Mouse (Mus musculus): ENCODE measurements around the gene Klk1b11. TPM values are rescaled to one million over a fixed set of nuclear protein-coding genes. Genes with fewer than 3 reads are reported as not detected.
"Not testable (repeated sequence)": the region's sequence is repeated elsewhere in the genome, so short reads cannot be mapped to it uniquely, and the experiment has no call there.

The Klk1b11 gene
- 0.25 and 0.66 TPM in 2 replicates for polyA plus RNA-seq (2012; rRNA removed)

DNA sequence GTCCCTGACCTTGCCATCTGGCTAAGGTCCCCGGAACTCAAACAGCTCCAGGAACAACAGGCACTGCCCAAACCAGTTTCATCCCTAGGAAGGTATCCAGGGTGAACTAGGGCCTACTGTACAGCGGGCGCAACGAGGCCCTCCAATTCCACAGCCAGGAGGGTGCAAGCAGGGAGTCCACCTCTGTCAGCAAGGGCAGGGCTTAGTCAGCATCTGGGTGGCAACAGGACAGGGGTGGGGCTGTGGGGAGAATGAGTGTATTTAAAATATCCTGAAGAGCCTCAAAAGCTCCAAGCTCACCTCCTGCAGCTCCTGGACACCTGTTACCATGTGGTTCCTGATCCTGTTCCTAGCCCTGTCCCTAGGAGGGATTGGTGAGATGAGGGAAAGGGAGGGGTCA, at the start of gene Klk1b11:
Klk1b11 (plus strand) TSS at position 301 of the 400 bp plus-strand sequence.
- DNase-seq (ENCODE audit: low read depth): not testable (repeated sequence)

DNA sequence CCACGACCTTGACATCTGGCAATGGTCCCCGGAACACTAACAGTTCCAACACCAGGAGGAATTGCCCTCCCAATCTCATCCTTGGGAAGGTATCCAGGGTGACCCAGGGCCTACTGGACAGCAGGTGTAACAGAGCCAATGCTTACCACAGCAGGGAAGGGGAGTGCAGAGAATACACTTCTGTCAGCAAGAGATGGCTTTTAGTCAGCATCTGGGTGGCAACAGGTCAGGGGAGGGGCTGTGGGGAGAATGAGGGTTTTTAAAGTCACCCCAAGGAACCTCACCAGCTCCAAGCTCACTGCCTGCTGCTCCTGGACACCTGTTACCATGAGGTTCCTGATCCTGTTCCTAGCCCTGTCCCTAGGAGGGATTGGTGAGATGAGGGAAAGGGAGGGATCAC, 45.3 kb upstream of the Klk1b11 start, which contains the start of gene Klk1b8:
Klk1b8 (plus strand) TSS at position 301 of the 400 bp plus-strand sequence.
- no peak for DNase-seq (ENCODE audit: low read depth)

DNA sequence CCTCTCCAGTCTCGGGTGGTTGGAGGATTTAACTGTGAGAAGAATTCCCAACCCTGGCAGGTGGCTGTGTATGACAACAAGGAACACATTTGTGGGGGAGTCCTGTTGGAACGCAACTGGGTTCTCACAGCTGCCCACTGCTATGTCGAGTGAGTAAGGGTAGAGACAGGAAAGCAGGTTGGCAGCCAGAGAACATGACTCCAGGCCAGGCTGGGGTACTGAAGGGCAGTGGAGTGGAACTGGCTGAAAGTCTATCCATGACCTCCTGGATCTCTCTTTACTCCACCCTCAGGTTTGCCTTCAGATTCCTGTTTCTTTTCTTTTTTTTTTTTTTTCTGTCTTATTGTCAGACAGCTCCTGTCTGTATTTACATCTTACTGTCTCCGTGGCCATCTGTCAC, 43.0 kb upstream of the Klk1b11 start:
- no peak for DNase-seq (ENCODE audit: low read depth)

DNA sequence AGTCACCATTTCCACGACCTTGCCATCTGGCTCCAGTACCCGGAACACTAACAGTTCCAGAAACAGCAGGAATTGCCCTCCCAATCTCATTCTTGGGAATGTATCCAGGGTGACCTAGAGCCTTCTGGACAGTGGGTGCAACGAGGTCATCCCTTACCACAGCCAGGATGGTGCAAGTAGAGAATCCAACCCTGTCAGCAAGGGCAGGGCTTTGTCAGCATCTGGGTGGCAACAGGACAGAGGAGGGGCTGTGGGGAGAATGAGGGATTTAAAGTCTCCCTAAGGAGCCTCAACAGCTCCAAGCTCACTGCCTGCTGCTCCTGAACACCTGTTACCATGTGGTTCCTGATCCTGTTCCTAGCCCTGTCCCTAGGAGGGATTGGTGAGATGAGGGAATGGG, 29.2 kb upstream of the Klk1b11 start, which contains the start of gene Klk1b1:
Klk1b1 (plus strand) TSS at position 301 of the 400 bp plus-strand sequence.
- DNase-seq (ENCODE audit: low read depth): no peak

DNA sequence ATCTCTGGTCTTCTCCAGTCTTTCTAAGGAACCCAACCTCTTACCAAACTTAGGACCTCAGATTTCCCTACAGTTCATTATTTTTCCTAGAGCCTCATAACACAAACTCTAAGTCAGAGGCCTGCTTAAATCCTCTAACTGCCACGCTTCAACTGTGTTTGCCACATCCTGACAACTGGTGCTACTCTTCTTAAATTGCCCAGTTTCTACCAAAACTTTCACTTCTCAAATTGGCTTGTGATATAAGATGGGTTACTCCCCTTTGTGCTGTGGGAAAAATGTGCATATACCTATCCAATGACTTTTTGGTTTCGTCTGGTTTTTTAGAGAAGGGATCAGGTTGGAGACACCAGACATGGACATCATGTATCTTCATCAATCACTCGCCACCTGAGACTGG, 28.6 kb upstream of the Klk1b11 start:
- DNase-seq (ENCODE audit: low read depth): no peak

DNA sequence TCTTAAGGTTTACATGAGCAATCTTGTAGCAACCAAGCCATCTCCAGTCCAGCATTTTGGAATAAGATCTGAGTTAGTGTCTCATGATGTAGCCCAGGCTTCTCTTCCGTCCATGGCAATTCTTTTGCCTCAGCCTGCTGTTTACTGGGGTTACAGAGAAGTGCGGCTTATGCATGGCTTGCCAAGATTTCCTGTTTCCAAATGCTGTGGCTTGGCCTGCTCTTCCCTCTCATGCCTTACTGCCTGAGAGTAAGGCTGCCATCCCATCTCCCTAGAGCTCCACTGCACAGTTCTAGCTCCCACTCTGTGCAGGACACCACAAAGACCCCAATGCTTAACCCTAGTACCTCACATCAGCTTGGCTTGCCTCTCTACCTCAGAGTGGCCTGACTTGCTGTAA, 28.1 kb upstream of the Klk1b11 start:
- DNase-seq (ENCODE audit: low read depth): no peak

DNA sequence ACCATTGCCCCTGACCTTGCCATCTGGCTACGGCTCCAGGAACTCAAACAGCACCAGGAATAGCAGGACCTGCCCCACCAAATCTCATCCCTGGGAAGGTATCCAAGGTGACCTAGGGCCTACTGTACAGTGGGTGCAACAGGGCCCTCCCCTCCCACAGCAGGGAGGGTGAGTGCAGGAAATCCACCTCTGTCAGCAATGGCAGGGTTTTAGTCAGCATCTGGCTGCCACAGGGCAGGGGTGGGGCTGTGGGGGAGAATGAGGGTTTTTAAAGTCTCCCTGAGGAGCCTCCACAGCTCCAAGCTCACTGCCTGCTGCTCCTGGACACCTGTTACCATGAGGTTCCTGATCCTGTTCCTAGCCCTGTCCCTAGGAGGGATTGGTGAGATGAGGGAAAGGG, 19.9 kb upstream of the Klk1b11 start, which contains the start of gene Klk1b9:
Klk1b9 (plus strand) TSS at position 301 of the 400 bp plus-strand sequence.
- DNase-seq (ENCODE audit: low read depth): not testable (repeated sequence)

DNA sequence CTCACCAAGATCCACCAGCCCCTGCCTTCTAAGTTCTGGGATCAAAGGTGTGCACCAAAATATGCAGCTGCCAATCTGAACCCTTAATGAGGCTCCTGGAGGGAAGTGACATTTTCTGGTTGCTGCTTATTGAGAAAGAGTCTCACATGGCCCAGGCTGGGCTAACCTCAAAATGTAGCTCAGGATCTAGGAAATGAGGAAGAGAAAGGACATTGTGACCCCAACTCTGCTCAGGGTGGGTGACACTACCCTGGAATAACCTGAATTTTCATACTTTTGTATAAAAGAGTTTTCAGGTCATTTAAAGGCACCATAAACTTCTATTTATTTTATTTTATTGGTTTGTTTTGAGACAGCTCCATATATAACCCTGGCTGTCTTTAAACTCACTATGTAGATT, 10.0 kb upstream of the Klk1b11 start:
- no peak for DNase-seq (ENCODE audit: low read depth)

DNA sequence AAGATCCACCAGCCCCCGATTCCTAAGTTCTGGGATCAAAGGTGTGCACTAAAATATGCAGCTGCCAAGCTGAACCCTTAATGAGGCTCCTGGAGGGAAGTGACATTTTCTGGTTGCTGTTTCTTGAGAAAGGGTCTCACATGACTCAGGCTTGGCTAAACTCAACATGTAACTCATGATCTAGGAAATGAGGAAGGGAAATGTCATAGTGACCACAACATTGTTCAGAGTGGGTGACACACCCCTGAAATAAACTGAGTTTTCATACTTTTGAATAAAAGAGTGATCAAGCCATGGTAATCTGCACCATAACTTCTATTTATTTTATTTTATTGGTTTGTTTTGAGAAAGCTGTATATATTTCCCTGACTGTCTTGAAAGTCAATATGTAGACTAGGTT, 856 bp upstream of the Klk1b11 start:
- not testable (repeated sequence) for DNase-seq (ENCODE audit: low read depth)

DNA sequence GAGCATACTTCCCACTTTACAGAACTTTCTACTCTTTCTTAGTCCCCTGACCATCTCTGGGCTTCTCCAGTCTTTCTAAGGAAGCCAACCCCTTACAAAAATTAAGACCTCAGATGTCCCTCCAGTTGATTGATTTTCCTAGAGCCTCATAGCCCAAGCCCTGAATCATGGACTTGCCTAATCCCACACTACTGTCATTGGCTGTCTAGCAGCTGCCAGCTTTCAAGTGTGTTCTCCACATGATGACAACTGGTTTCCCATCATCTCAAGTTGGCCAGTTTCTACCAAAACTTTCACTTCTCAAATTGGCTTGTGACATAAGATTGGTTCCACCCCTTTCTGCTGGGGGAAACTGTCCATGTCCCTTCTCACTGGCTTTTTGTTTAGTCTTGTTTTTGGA, 9.2 kb downstream of the Klk1b11 start:
- no peak for DNase-seq (ENCODE audit: low read depth)

DNA sequence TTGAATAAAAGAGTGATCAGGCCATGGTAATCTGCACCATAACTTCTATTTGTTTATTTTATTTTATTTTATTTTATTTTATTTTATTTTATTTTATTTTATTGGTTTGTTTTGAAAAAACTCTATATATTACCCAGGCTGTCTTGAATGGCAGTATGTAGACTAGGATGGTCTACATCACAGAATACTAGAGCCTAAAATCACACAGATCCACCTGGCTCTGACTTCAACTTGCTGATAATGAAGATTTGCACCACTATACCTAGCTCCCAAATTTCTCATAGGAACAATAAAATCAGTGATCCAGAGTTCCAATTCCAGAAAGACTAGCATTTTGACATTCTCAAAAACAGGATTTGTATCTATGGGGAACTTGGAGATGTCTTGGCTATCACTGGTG, 16.2 kb downstream of the Klk1b11 start, which contains the start of gene Klk1b26:
Klk1b26 (plus strand) TSS at position 301 of the 400 bp plus-strand sequence.
- DNase-seq (ENCODE audit: low read depth): not testable (repeated sequence)

DNA sequence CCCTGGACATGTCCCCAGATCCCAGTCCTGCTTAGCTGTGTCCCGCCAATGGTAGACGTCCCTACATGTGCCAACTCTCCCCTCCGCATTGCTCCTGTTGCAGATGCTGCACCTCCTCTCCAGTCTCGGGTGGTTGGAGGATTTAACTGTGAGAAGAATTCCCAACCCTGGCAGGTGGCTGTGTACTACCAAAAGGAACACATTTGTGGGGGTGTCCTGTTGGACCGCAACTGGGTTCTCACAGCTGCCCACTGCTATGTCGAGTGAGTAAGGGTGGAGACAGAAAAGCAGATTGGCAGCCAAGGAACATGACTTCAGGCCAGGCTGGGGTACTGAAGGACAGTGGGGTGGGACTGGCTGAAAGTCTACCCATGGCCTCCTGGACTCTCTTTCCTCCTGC, 19.0 kb downstream of the Klk1b11 start:
- not testable (repeated sequence) for DNase-seq (ENCODE audit: low read depth)

DNA sequence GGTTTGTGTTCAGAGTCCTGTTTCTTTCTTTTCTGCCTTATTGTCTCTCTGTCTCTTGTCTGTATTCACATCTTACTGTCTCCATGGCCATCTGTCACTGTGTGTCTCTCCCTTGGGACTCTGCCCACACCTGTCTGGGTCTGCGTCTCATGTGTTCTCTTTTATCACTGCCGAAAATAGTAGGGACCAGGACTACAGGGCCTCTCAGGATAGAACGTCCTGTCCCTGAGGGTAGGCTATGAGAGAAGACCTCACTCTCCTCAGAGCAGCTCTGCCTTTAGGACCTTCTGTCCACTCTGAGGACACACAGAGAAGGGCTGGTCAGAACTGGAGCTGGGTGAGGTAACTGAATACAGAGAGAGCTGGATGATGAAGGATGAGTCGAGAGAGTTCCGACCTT, 19.4 kb downstream of the Klk1b11 start:
- DNase-seq (ENCODE audit: low read depth): no peak

Other genes starting within 250 kb of the Klk1b11 start
- not detected in 2 replicates for gene Klk12, start 227.0 kb upstream of the Klk1b11 start, polyA plus RNA-seq (2012; rRNA removed)
- gene Klk11, start 221.3 kb upstream of the Klk1b11 start, polyA plus RNA-seq (2012; rRNA removed): 0.28 TPM in 1 of 2 replicates, not detected in the other
- gene Klk10, start 214.8 kb upstream of the Klk1b11 start, polyA plus RNA-seq (2012; rRNA removed): 0.67 and 1.1 TPM in 2 replicates
- gene Klk9, start 204.0 kb upstream of the Klk1b11 start, polyA plus RNA-seq (2012; rRNA removed): not detected in 2 replicates
- 1.1 and 1.6 TPM in 2 replicates for gene Klk8, start 198.3 kb upstream of the Klk1b11 start, polyA plus RNA-seq (2012; rRNA removed)
- gene Klk7, start 184.6 kb upstream of the Klk1b11 start, polyA plus RNA-seq (2012; rRNA removed): not detected in 2 replicates
- not detected in 2 replicates for gene Klk6, start 171.4 kb upstream of the Klk1b11 start, polyA plus RNA-seq (2012; rRNA removed)
- gene Klk5, start 153.9 kb upstream of the Klk1b11 start, polyA plus RNA-seq (2012; rRNA removed): not detected in 2 replicates
- not detected in 2 replicates for gene Klk4, start 114.7 kb upstream of the Klk1b11 start, polyA plus RNA-seq (2012; rRNA removed)
- gene Klk15, start 62.1 kb upstream of the Klk1b11 start, polyA plus RNA-seq (2012; rRNA removed): not detected in 2 replicates
- 0.57 and 0.96 TPM in 2 replicates for gene Klk1b8, start 45.2 kb upstream of the Klk1b11 start, polyA plus RNA-seq (2012; rRNA removed)
- not detected in 2 replicates for gene Klk1b1, start 29.1 kb upstream of the Klk1b11 start, polyA plus RNA-seq (2012; rRNA removed)
- gene Klk1b9, start 19.8 kb upstream of the Klk1b11 start, polyA plus RNA-seq (2012; rRNA removed): not detected in 2 replicates
- 0.81 and 1.6 TPM in 2 replicates for gene Klk1b26, start 16.3 kb downstream of the Klk1b11 start, polyA plus RNA-seq (2012; rRNA removed)
- 1.5 and 26.9 TPM in 2 replicates for gene Klk1b27, start 56.4 kb downstream of the Klk1b11 start, polyA plus RNA-seq (2012; rRNA removed)
- 0.23 and 0.51 TPM in 2 replicates for gene Klk1b21, start 106.5 kb downstream of the Klk1b11 start, polyA plus RNA-seq (2012; rRNA removed)
- 16.3 TPM in 1 of 2 replicates, not detected in the other for gene Klk1b22, start 116.8 kb downstream of the Klk1b11 start, polyA plus RNA-seq (2012; rRNA removed)
- gene Klk1b16, start 140.9 kb downstream of the Klk1b11 start, polyA plus RNA-seq (2012; rRNA removed): not detected in 2 replicates
- 0.51 and 0.88 TPM in 2 replicates for gene Klk1b24, start 192.4 kb downstream of the Klk1b11 start, polyA plus RNA-seq (2012; rRNA removed)
- gene Klk1b3, start 202.3 kb downstream of the Klk1b11 start, polyA plus RNA-seq (2012; rRNA removed): 0.38 and 0.43 TPM in 2 replicates
- not detected in 2 replicates for gene Klk1b4, start 211.6 kb downstream of the Klk1b11 start, polyA plus RNA-seq (2012; rRNA removed)
- gene Klk1b5, start 220.1 kb downstream of the Klk1b11 start, polyA plus RNA-seq (2012; rRNA removed): 2.7 and 3.2 TPM in 2 replicates
- gene Klk1, start 229.5 kb downstream of the Klk1b11 start, polyA plus RNA-seq (2012; rRNA removed): 0.71 and 1.8 TPM in 2 replicates
- gene Gm36864, start 240.3 kb downstream of the Klk1b11 start, polyA plus RNA-seq (2012; rRNA removed): 0.24 TPM in 1 of 2 replicates, not detected in the other